Mouse (Mus musculus): Measurements from ENCODE around the gene Pofut2.

DNA sequence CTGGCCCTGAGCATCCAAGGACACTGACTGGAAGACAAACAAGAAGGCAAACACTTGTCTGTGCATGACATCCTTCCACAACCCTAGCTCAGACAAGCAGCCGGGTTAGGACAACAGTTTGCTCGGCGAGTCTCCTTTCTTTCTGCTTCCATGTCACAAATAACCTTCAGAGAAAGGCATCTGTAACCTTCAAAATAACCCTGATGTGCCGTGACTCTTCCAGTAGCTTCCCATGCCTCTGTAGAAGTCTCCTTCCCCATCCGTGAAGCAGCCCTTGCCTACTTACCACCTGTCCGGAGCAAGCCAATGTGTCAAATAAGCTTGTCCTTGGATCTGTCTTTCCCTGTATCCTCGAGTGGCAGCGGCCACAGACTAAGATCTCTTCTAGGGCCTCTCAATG, 46.7 kb downstream of the Pofut2 start:
- no peak for TF ChIP-seq CTCF (IDR thresholded peaks at IDR 0.05)
- no peak for TF ChIP-seq EP300 (IDR thresholded peaks at IDR 0.05)
